Mouse (Mus musculus) megakaryocyte, embryonic 14.5 days (primary cell): ENCODE measurements at regions not wholly inside any gene's neighbourhood (a gene's known extent, or its start where the extent isn't known, plus 50 kb on each side); places are given as distances from the start of the nearest gene placed in this dataset.

Source experiments
- FLI1 ChIP-seq: IDR thresholded peaks from 2 replicates; pipeline ENCODE4 v1.6.1; 2012; ENCODE audit warnings: low read length, inconsistent platforms, mixed read lengths
- GATA1 ChIP-seq: IDR thresholded peaks from 3 replicates; pipeline ENCODE4 v1.6.1; 2012; ENCODE audit warnings: mixed read lengths, low read length, inconsistent platforms, borderline replicate concordance

DNA sequence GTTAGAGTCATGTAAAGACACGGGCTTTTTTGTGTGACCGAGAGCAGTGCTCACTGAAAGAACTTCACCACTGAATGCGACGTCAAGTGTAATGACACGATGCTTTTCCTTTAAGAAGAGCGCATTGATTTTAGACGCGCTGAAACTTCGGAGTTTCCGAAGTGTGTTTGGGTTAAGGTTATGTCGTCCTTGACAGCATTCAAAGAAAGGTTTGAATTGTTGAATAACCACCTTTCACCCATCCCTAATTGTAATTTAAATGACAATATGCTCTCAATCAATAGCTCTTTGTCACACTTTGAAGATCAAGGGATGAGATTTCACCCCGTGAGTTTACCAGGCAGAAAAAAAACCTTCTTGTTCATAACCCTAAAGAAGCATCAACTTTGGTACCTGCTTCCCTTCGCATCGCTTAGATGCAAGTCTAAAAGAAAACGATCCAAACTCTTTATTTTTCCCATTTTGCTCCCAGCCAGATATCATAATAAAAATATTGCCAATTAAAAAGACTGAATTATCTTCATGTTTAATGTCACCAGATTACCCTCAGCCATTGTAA is 184.4 kb upstream of the Gm765 start:
- no peak for TF ChIP-seq GATA1
- no peak for TF ChIP-seq FLI1
